Mouse (Mus musculus) brown adipose tissue, adult 24 weeks (tissue): ENCODE data around the gene Slit1. TPM values are rescaled to one million over a fixed set of nuclear protein-coding genes. Genes with fewer than 3 reads are reported as not detected.

Source experiments
- H3K27ac ChIP-seq: fragments of 200-500 bp; replicated peaks from 2 replicates; pipeline ENCODE4 v1.5.1; 2012; ENCODE audit warnings: low read depth, mild to moderate bottlenecking, low read length
- H3K4me1 ChIP-seq: fragments of 200-500 bp; 2 replicates; pipeline ENCODE4 v1.6.1; 2012; ENCODE audit warnings: low read length, mixed read lengths; ENCODE audit not compliant: control insufficient read depth, insufficient read depth, insufficient read length
- H3K4me3 ChIP-seq: fragments of 200-500 bp; 2 replicates; pipeline ENCODE4 v1.5.1; 2012; ENCODE audit warnings: low read depth, mild to moderate bottlenecking, low read length, moderate library complexity; ENCODE audit not compliant: insufficient read depth
- polyA plus RNA-seq: library from polyadenylated mRNA; stranded (reverse); fragments of >200 nt; gene quantifications from 2 replicates; pipeline ENCODE4 v1.2.4, GENCODE M21; 2012; ENCODE audit not compliant: missing spikeins, insufficient read depth, insufficient read length

The Slit1 gene
- polyA plus RNA-seq, 1 experiment, result not detected

GRCm38 (mm10) chr19:41618771-41619385 lies 124.6 kb downstream of the Slit1 start:
- H3K27ac ChIP-seq, result no peak overlapping the region

DNA sequence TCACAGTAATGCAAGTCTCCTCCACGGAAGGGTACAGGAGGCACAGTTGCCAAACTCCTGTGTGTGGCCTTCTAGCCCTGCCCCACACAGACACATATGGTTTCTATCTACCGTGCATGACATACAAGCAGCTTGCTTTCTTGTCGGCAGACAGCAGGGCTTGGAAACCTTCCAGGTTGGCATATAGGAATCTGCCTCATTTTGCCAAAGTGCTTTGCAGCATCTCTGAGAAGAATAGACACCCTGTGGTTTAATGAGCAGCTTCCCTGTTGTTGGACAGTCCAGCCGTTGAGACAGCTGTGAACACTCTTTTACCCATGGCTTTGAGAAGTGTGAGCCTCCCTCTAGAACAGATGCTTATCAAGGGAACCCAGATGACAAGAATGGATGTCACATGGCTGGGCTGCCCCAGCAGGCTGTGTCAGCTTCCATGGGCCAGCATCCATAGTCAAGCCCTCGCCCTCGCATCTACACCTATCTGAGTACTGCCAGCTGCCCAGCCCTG lies 125.3 kb downstream of the Slit1 start:
- no peaks in the 10 kb centered on the region for H3K4me1 ChIP-seq
- no peak overlapping the region for H3K27ac ChIP-seq
- H3K4me3 ChIP-seq, result no peak overlapping the region

More at GRCm38 (mm10) chr19:41618771-41619385, 124.6 kb downstream of the Slit1 start:
- H3K4me3 ChIP-seq, result no peak overlapping the region
- no peaks in the 10 kb centered on the region for H3K4me1 ChIP-seq

DNA sequence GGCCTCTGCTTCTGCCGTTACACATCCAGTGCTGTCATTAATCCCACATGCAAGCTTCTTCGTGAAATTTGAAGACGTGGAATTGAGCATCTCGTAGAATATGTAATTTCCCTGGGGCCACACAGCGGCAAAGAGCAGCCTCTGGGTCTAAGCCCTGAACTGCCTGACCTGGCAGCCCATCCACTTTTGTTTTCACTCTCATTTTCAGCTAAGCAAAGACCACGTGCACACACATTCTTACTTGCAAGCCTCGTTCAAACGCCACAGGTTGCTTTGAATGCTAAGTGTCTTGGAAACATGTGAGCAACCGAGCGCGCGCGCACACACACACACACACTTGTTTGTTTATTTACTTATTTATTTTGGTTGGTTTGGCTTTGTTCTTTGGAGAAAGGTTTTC lies 126.4 kb downstream of the Slit1 start:
- H3K27ac ChIP-seq, result no peak overlapping the region
- no peaks in the 10 kb centered on the region for H3K4me1 ChIP-seq
- no peak overlapping the region for H3K4me3 ChIP-seq

DNA sequence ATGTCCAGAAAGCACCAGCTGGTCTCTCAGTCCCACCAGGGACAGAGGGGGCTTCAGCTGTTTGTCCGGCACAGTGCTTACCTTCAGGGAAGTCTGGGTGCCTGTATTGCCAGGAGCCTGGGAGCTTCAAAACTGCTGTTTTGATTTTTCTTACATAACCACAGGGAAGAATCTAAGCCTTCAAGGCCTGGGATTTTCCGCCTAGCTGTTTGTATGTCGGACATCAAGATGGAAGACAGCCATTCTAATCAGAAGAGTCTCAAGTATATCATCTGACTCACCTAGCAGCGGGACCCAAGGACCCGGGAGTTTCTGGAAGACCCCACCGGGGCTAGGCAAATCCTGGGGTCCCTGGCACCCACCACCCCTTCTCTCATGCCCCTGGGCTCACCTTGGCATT lies 127.2 kb downstream of the Slit1 start:
- H3K27ac ChIP-seq, result no peak overlapping the region
- no peak overlapping the region for H3K4me3 ChIP-seq
- no peaks in the 10 kb centered on the region for H3K4me1 ChIP-seq

DNA sequence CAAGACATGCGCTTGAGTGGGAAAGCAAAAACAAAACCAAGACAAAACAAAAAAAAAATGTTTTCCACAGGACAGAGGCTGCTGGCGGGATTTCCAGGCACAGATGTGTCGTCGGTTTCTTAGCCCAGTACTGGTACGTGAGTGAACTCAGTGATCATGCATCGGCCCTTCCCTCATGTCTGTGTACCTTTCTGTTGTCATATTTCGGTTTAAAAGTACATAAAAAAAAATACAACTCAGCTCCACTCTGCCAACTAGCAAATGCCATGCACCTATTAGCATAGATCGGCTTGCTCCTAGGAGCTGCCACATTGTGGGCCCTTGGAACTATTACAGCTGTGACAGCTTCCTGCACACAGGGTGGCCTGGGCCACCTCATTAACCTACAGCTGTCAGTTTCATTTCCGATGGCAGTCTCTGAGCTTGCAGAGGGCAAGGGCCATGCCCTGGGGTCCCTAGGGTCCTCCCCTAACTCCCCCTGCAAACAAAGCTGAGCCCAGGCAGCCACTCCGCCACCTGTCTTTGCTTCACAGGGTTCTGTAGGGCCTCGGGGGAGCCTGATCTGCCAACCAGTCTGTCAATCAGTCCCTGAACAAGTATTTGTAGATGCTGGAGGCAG lies 127.8 kb downstream of the Slit1 start:
- no peak overlapping the region for H3K27ac ChIP-seq
- H3K4me1 ChIP-seq, result no peaks in the 10 kb centered on the region
- no peak overlapping the region for H3K4me3 ChIP-seq

GRCm38 (mm10) chr19:41613325-41614087 lies 130.0 kb downstream of the Slit1 start:
- Histone ChIP-seq H3K27ac (no peak overlapping the region), H3K4me3 (no peak overlapping the region), H3K4me1 (no peaks in the 10 kb centered on the region)

- no peak overlapping the region for H3K27ac ChIP-seq
- H3K4me3 ChIP-seq, result no peak overlapping the region
- H3K4me1 ChIP-seq, result no peaks in the 10 kb centered on the region
Observed at GRCm38 (mm10) chr19:41611683-41612082, 131.8 kb downstream of the Slit1 start.

- Histone ChIP-seq H3K4me3 (no peak overlapping the region), H3K4me1 (no peaks in the 10 kb centered on the region), H3K27ac (no peak overlapping the region)
Observed at GRCm38 (mm10) chr19:41606208-41606987, 137.1 kb downstream of the Slit1 start.

DNA sequence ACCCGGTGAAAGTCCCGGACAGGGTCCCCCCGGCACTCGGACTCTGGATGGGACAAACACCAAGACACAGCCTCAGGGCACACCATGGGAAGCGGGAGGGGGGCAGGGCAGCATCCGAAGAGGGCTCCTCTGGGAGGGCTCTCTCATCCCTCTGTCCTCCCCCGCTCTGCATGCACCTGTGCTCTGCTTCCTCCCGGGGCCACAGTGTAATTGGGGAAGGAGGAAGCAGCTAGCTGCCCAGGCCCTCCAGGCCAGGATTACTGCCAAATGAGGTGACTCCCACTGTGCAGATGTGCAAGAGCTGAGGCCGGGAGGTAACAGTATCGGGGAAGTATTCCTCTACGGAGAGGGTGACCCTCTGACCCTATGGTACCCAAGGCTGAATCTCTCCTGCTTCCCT lies 142.8 kb downstream of the Slit1 start:
- H3K4me3 ChIP-seq, result no peak overlapping the region
- no peak overlapping the region for H3K27ac ChIP-seq
- peaks cover 3% of the 10 kb centered on the region; the same call in 1 of the 2 replicates for H3K4me1 ChIP-seq

- Histone ChIP-seq H3K27ac (no peak overlapping the region), H3K4me1 (peaks cover 3% of the 10 kb centered on the region; the same call in 1 of the 2 replicates), H3K4me3 (no peak overlapping the region)
Observed at GRCm38 (mm10) chr19:41597170-41597894, 146.1 kb downstream of the Slit1 start.

DNA sequence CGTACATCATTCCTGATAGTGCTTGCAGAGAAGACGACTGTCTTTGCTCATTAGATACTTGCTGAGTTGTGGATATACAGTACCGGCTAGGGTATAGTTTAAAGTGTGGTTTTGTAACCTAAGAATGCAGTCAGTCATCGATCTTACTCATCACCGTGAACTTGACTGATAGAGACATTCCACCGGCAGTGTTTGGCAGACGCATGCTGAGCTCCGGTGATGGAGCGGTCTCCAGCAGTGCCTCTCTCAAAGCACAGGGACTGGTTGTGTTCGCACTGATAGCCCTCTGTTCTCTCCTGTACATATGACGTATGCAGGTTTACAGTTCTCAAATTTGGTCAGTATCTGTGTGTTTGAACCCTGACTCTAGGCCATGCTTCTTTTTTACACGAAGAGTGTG lies 151.7 kb downstream of the Slit1 start:
- Histone ChIP-seq H3K4me1 (no peaks in the 10 kb centered on the region), H3K4me3 (no peak overlapping the region), H3K27ac (no peak overlapping the region)

DNA sequence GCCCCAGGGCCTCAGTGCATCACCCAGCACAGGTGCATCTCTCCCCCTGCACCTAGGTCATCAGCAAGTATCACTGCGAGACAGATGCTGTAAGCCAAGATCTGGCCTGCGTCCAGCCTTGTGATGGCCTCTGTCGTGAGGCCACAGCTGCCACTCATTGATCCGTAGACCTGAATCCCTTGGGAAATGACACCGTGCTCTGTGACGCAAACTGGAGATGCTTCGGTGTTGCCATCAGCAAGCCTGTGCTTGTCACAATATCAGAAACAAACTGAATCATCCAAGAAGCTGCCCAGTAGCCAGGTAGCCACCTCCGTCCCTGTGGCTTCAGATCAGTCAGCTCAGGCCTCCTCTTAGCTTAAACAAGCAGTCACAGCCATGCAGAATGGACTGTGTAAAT lies 153.8 kb downstream of the Slit1 start:
- Histone ChIP-seq H3K4me3 (no peak overlapping the region), H3K4me1 (no peaks in the 10 kb centered on the region), H3K27ac (no peak overlapping the region)

DNA sequence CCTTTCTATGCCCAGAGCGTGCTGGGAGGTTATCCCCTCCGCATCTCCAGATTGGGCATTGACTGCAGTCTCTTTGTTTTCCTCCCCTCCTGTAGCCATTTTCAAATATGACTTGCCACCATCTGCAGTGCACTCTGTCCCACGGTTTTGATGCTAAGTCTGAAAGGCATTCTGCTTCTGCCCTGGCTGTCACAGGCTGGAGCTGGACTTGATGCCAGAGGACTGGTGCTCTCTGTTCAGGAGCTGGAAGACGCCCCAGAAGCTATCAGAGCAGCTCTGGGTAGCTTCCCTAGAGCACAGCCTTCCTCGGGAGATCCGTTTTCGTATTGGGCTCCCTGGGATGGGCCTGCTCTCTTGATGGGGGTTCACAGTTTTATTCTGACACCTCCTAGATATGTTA lies 154.4 kb downstream of the Slit1 start:
- no peak overlapping the region for H3K27ac ChIP-seq
- H3K4me3 ChIP-seq, result no peak overlapping the region
- H3K4me1 ChIP-seq, result no peaks in the 10 kb centered on the region

DNA sequence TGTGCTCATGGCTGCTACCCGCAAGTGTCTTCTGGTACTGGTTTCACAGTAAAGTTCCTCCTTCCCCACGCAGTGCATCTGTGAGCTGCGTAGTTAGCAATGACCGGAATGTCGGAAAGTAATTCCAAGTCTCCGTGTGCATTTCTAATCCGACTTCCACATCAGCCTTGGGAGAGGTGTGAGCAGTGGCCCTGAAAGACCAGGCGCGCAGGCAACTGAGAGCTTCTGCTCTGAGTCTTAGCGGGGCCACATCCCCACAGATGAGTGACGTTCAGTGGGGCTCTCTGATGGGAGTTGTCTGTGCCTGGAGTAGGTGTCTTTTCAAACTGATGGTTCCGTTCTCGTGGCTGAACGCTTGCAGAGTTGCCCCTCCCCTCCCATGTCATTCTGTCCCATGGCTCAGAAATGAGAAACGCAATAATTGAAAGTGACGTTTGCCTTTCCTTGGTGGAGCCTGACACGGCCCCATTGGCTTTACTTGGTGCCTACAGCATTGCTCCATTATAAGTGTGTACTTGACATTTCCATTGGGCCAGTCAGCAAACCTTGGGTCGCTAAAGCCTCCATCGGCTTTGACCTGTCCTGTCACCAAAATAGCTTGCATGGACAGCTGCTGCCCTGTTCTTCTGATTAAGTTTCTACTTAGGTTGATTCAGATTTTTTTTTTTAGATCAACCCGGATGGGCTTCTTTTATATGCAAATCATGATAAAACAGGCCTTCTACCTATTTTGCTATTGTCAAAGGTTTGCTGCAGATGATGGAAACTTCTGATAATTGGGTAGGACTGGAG lies 155.8 kb downstream of the Slit1 start:
- Histone ChIP-seq H3K4me1 (no peaks in the 10 kb centered on the region), H3K27ac (no peak overlapping the region), H3K4me3 (no peak overlapping the region)
